Mouse (Mus musculus) liver, embryonic 14.5 days (tissue): Measurements from ENCODE around the gene Hbb-bh2. TPM values are rescaled to one million over a fixed set of nuclear protein-coding genes. Genes with fewer than 3 reads are reported as not detected.
"Not testable (repeated sequence)": the region's sequence is repeated elsewhere in the genome, so short reads cannot be mapped to it uniquely, and the experiment has no call there.

Source experiments
- ATAC-seq: fragments of 200-750 bp; cut with Nextera tagmentation; 2 replicates; pipeline ENCODE4 v1.8.0; 2017; ENCODE audit warnings: moderate number of reproducible peaks, mild to moderate bottlenecking, moderate library complexity; ENCODE audit not compliant: insufficient read depth
- DNase-seq, 3 experiments: peaks; one replicate each; pipeline ENCODE4 v3.0.0-alpha.2; 2012 to 2013; ENCODE audit warnings: low read depth in 3 of 3, low spot score in 3 of 3
- H3K27ac ChIP-seq: fragments of 300-500 bp; sonication (generic); 2 replicates; pipeline ENCODE4 v1.5.1; 2014; ENCODE audit warnings: moderate library complexity, mild to moderate bottlenecking, control low read depth, inconsistent platforms
- H3K27me3 ChIP-seq: fragments of 300-500 bp; sonication (generic); 2 replicates; pipeline ENCODE4 v1.6.1; 2014; ENCODE audit warnings: mild to moderate bottlenecking, low read length, moderate library complexity; ENCODE audit not compliant: control insufficient read depth, insufficient read depth
- H3K36me3 ChIP-seq: fragments of 300-500 bp; sonication (generic); replicated peaks from 2 replicates; pipeline ENCODE4 v1.6.1; 2014; ENCODE audit warnings: low read depth; ENCODE audit not compliant: control insufficient read depth, insufficient read depth
- H3K4me1 ChIP-seq, 2 experiments: fragments of 200-500 bp in 1 of 2; fragments of 300-500 bp in 1 of 2; sonication (generic) in 1 of 2; replicated peaks; 2 replicates each; pipeline ENCODE4 v1.6.1; 2012 to 2014; ENCODE audit warnings: antibody characterized with exemption in 1 of 2, inconsistent platforms in 1 of 2, low read length in 1 of 2; ENCODE audit not compliant: control insufficient read depth in 2 of 2, insufficient read depth in 2 of 2
- H3K4me2 ChIP-seq: fragments of 300-500 bp; sonication (generic); 2 replicates; pipeline ENCODE4 v1.6.1; 2014; ENCODE audit warnings: low read depth, mild to moderate bottlenecking, control low read depth, moderate library complexity
- H3K4me3 ChIP-seq, 2 experiments: fragments of 200-500 bp in 1 of 2; fragments of 300-500 bp in 1 of 2; sonication (generic) in 1 of 2; 2 replicates each; pipeline ENCODE4 v1.5.1; 2012 to 2014; ENCODE audit warnings: low read depth in 2 of 2, low read length in 2 of 2, mild to moderate bottlenecking in 2 of 2, control low read depth in 1 of 2, inconsistent platforms in 1 of 2, moderate library complexity in 1 of 2; ENCODE audit not compliant: insufficient read depth in 1 of 2
- H3K9ac ChIP-seq: fragments of 300-500 bp; sonication (generic); replicated peaks from 2 replicates; pipeline ENCODE4 v1.6.1; 2014; ENCODE audit warnings: mild to moderate bottlenecking, control low read depth, moderate library complexity
- H3K9me3 ChIP-seq: fragments of 300-500 bp; sonication (generic); 2 replicates; pipeline ENCODE4 v1.6.1; 2016; ENCODE audit warnings: low read length, mixed read lengths; ENCODE audit not compliant: control insufficient read depth
- CTCF ChIP-seq: IDR thresholded peaks from 2 replicates; pipeline ENCODE4 v1.5.1; 2016; ENCODE audit warnings: antibody characterized with exemption, low read depth, control low read depth
- EP300 ChIP-seq: IDR thresholded peaks from 2 replicates; pipeline ENCODE4 v1.6.1; 2016; ENCODE audit warnings: antibody characterized with exemption, low read depth
- WGBS: fragments of 180-500 bp; shearing (Covaris S2); extraction: QIAGEN DNeasy Blood & Tissue Kit; methylation state at CpG from one replicate; pipeline ENCODE4 v1.1.7; 2014; ENCODE audit not compliant: insufficient replicate concordance; 5-methylcytosine and 5-hydroxymethylcytosine counted together
- polyA plus RNA-seq, 2 experiments: library from polyadenylated mRNA; depleted of rRNA in 1 of 2; stranded (reverse) in 1 of 2; unstranded in 1 of 2; fragments of >200 nt; fragmentation: Nextera tagmentation in 1 of 2; extraction: Ambion mirVana in 1 of 2; gene quantifications; 2 replicates each; pipeline versions ENCODE4 v1.2.1 to v1.2.3; 2012 to 2014

The Hbb-bh2 gene
- polyA plus RNA-seq, 2 experiments, result 0.36 TPM; not detected in 1

GRCm38 (mm10) chr7:103808971-103809800 is 31.1 kb downstream of the Hbb-bh2 start:
- ATAC-seq, result no peak
- peak overlapping the region; percentile 94 for H3K27ac ChIP-seq
- 5% methylated on average over 5 of the region's 5 CpGs for WGBS

GRCm38 (mm10) chr7:103808120-103808519 is 32.2 kb downstream of the Hbb-bh2 start:
- peak overlapping the region; percentile 40 for H3K4me2 ChIP-seq
- not testable (repeated sequence) for H3K4me3 ChIP-seq

More at GRCm38 (mm10) chr7:103808971-103809800, 31.1 kb downstream of the Hbb-bh2 start:
- Histone ChIP-seq H3K36me3 (no peaks in the 10 kb centered on the region; the same call in 1 of the 2 replicates), H3K4me3 (peak overlapping the region; percentile 5 to 32; a peak in 2 of 4 replicates), H3K9me3 (no peaks in the 10 kb centered on the region), H3K9ac (peak overlapping the region; percentile 36), H3K4me1 (peaks cover 18 to 24% of the 10 kb centered on the region in 2 experiments), H3K4me2 (peak overlapping the region; percentile 50), H3K27me3 (no peaks in the 10 kb centered on the region)
- DNase-seq, result peak; percentile 77 to 88 (median 79)
- TF ChIP-seq CTCF (no peak), EP300 (peak; percentile 95)

GRCm38 (mm10) chr7:103806856-103807255 is 33.5 kb downstream of the Hbb-bh2 start:
- TF ChIP-seq EP300 (no peak), CTCF (peak; percentile 82)
- Histone ChIP-seq H3K4me1 (peaks cover 18 to 24% of the 10 kb centered on the region in 2 experiments), H3K36me3 (no peaks in the 10 kb centered on the region; the same call in 1 of the 2 replicates), H3K4me2 (no peak overlapping the region), H3K9me3 (no peaks in the 10 kb centered on the region), H3K9ac (peak overlapping the region; percentile 28), H3K27ac (peak overlapping the region; percentile 76), H3K4me3 (no peak overlapping the region), H3K27me3 (no peaks in the 10 kb centered on the region)
- no peak for ATAC-seq
- DNase-seq, result peak in 1 of 3 experiments; percentile 74
- WGBS, result 59% methylated on average over 1 of the region's 1 CpGs

More at GRCm38 (mm10) chr7:103808120-103808519, 32.2 kb downstream of the Hbb-bh2 start:
- not testable (repeated sequence) for DNase-seq, H3K36me3 ChIP-seq, ATAC-seq, H3K9me3 ChIP-seq, H3K27me3 ChIP-seq
- TF ChIP-seq EP300, result peak; percentile 65
- WGBS, result 30% methylated on average over 2 of the region's 2 CpGs
- Histone ChIP-seq H3K9ac (peak overlapping the region; percentile 38), H3K27ac (peak overlapping the region; percentile 94), H3K4me1 (peaks cover 18 to 24% of the 10 kb centered on the region in 2 experiments)

- DNase-seq, result peak in 1 of 3 experiments; percentile 73
- no peaks in the 10 kb centered on the region for H3K9me3 ChIP-seq
- H3K4me2 ChIP-seq, result no peak overlapping the region
- TF ChIP-seq EP300, result peak; percentile 76
- TF ChIP-seq CTCF, result peak; percentile 55; the same call in 1 of the 2 replicates
- no peak overlapping the region for H3K4me3 ChIP-seq
- 7% methylated on average over 4 of the region's 4 CpGs for WGBS
- H3K4me1 ChIP-seq, result peaks cover 0 to 6% of the 10 kb centered on the region in 2 experiments; a peak in 2 of 4 replicates
- H3K27me3 ChIP-seq, result no peaks in the 10 kb centered on the region
- no peak overlapping the region; the same call in 1 of the 2 replicates for H3K9ac ChIP-seq
- H3K27ac ChIP-seq, result no peak overlapping the region
- H3K36me3 ChIP-seq, result no peaks in the 10 kb centered on the region
- ATAC-seq, result peak; percentile 91
These were observed 47.5 kb downstream of the Hbb-bh2 start for GRCm38 (mm10) chr7:103792669-103793388.

- Histone ChIP-seq H3K4me2 (no peak within 1 kb of the TSS), H3K9me3 (no peaks in the 10 kb centered on the region), H3K27me3 (no peaks in the 10 kb centered on the region), H3K4me3 (no peak within 1 kb of the TSS), H3K36me3 (no peaks in the 10 kb centered on the region), H3K27ac (no peak within 1 kb of the TSS), H3K4me1 (peaks cover 0 to 6% of the 10 kb centered on the region in 2 experiments; a peak in 2 of 4 replicates), H3K9ac (no peak within 1 kb of the TSS; the same call in 1 of the 2 replicates)
- TF ChIP-seq CTCF (no peak), EP300 (no peak)
- WGBS, result 62% methylated on average over 3 of the region's 3 CpGs
- ATAC-seq (no peak), DNase-seq (no peak)
These were observed 48.6 kb downstream of the Hbb-bh2 start, which contains the start of gene Olfr67 for GRCm38 (mm10) chr7:103791721-103792120. Gene Olfr67 (minus strand): TSS chr7:103791821.

Other genes starting within 250 kb of the Hbb-bh2 start
Only the 30 nearest of the 32 such genes appear.
- gene Olfr620, start 228.0 kb downstream of the Hbb-bh2 start, polyA plus RNA-seq (2012; rRNA removed), result not detected in 2 replicates
- gene Olfr620, start 228.0 kb downstream of the Hbb-bh2 start, polyA plus RNA-seq (2014; fragmentation: Nextera tagmentation; extraction: Ambion mirVana), result not detected in 2 replicates
- gene Olfr622, start 197.8 kb downstream of the Hbb-bh2 start, polyA plus RNA-seq (2012; rRNA removed), result not detected in 2 replicates
- not detected in 2 replicates for gene Olfr622, start 197.8 kb downstream of the Hbb-bh2 start, polyA plus RNA-seq (2014; fragmentation: Nextera tagmentation; extraction: Ambion mirVana)
- not detected in 2 replicates for gene Olfr623, start 176.8 kb downstream of the Hbb-bh2 start, polyA plus RNA-seq (2012; rRNA removed)
- not detected in 2 replicates for gene Olfr623, start 176.8 kb downstream of the Hbb-bh2 start, polyA plus RNA-seq (2014; fragmentation: Nextera tagmentation; extraction: Ambion mirVana)
- 0.01 TPM in 2 replicates for gene Olfr624, start 169.3 kb downstream of the Hbb-bh2 start, polyA plus RNA-seq (2012; rRNA removed)
- not detected in 2 replicates for gene Olfr624, start 169.3 kb downstream of the Hbb-bh2 start, polyA plus RNA-seq (2014; fragmentation: Nextera tagmentation; extraction: Ambion mirVana)
- gene Olfr625-ps1, start 157.8 kb downstream of the Hbb-bh2 start, polyA plus RNA-seq (2012; rRNA removed), result not detected in 2 replicates
- not detected in 2 replicates for gene Olfr625-ps1, start 157.8 kb downstream of the Hbb-bh2 start, polyA plus RNA-seq (2014; fragmentation: Nextera tagmentation; extraction: Ambion mirVana)
- gene Olfr243, start 125.8 kb downstream of the Hbb-bh2 start, polyA plus RNA-seq (2012; rRNA removed), result not detected in 2 replicates
- gene Olfr243, start 125.8 kb downstream of the Hbb-bh2 start, polyA plus RNA-seq (2014; fragmentation: Nextera tagmentation; extraction: Ambion mirVana), result not detected in 2 replicates
- not detected in 2 replicates for gene Olfr628, start 110.1 kb downstream of the Hbb-bh2 start, polyA plus RNA-seq (2012; rRNA removed)
- not detected in 2 replicates for gene Olfr628, start 110.1 kb downstream of the Hbb-bh2 start, polyA plus RNA-seq (2014; fragmentation: Nextera tagmentation; extraction: Ambion mirVana)
- gene Olfr629, start 95.6 kb downstream of the Hbb-bh2 start, polyA plus RNA-seq (2012; rRNA removed), result 0.08 TPM in 1 of 2 replicates, not detected in the other
- gene Olfr629, start 95.6 kb downstream of the Hbb-bh2 start, polyA plus RNA-seq (2014; fragmentation: Nextera tagmentation; extraction: Ambion mirVana), result 0.18 and 0.22 TPM in 2 replicates
- gene Olfr630, start 83.2 kb downstream of the Hbb-bh2 start, polyA plus RNA-seq (2012; rRNA removed), result 0.03 TPM in 2 replicates
- gene Olfr630, start 83.2 kb downstream of the Hbb-bh2 start, polyA plus RNA-seq (2014; fragmentation: Nextera tagmentation; extraction: Ambion mirVana), result not detected in 2 replicates
- gene Olfr69, start 68.9 kb downstream of the Hbb-bh2 start, polyA plus RNA-seq (2012; rRNA removed), result 0.01 TPM in 1 of 2 replicates, not detected in the other
- not detected in 2 replicates for gene Olfr69, start 68.9 kb downstream of the Hbb-bh2 start, polyA plus RNA-seq (2014; fragmentation: Nextera tagmentation; extraction: Ambion mirVana)
- 0.02 and 0.10 TPM in 2 replicates for gene Olfr68, start 60.8 kb downstream of the Hbb-bh2 start, polyA plus RNA-seq (2012; rRNA removed)
- gene Olfr68, start 60.8 kb downstream of the Hbb-bh2 start, polyA plus RNA-seq (2014; fragmentation: Nextera tagmentation; extraction: Ambion mirVana), result 0.08 TPM in 1 of 2 replicates, not detected in the other
- 0.02 TPM in 1 of 2 replicates, not detected in the other for gene Olfr67, start 48.7 kb downstream of the Hbb-bh2 start, polyA plus RNA-seq (2012; rRNA removed)
- not detected in 2 replicates for gene Olfr67, start 48.7 kb downstream of the Hbb-bh2 start, polyA plus RNA-seq (2014; fragmentation: Nextera tagmentation; extraction: Ambion mirVana)
- gene Hbb-bt, start 26.5 kb downstream of the Hbb-bh2 start, polyA plus RNA-seq (2012; rRNA removed), result 57,913 and 74,220 TPM in 2 replicates
- gene Hbb-bt, start 26.5 kb downstream of the Hbb-bh2 start, polyA plus RNA-seq (2014; fragmentation: Nextera tagmentation; extraction: Ambion mirVana), result 62,702 and 66,320 TPM in 2 replicates
- 195,474 and 209,901 TPM in 2 replicates for gene Hbb-bs, start 12.4 kb downstream of the Hbb-bh2 start, polyA plus RNA-seq (2012; rRNA removed)
- gene Hbb-bs, start 12.4 kb downstream of the Hbb-bh2 start, polyA plus RNA-seq (2014; fragmentation: Nextera tagmentation; extraction: Ambion mirVana), result 126,713 and 131,477 TPM in 2 replicates
- gene Hbb-bh1, start 2.6 kb upstream of the Hbb-bh2 start, polyA plus RNA-seq (2012; rRNA removed), result 94.8 and 146 TPM in 2 replicates
- 155 and 211 TPM in 2 replicates for gene Hbb-bh1, start 2.6 kb upstream of the Hbb-bh2 start, polyA plus RNA-seq (2014; fragmentation: Nextera tagmentation; extraction: Ambion mirVana)
- 361 and 394 TPM in 2 replicates for gene Hbb-y, start 12.7 kb upstream of the Hbb-bh2 start, polyA plus RNA-seq (2012; rRNA removed)
- gene Hbb-y, start 12.7 kb upstream of the Hbb-bh2 start, polyA plus RNA-seq (2014; fragmentation: Nextera tagmentation; extraction: Ambion mirVana), result 543 and 665 TPM in 2 replicates
- 0.03 TPM in 1 of 2 replicates, not detected in the other for gene Olfr66, start 45.7 kb upstream of the Hbb-bh2 start, polyA plus RNA-seq (2012; rRNA removed)
- gene Olfr66, start 45.7 kb upstream of the Hbb-bh2 start, polyA plus RNA-seq (2014; fragmentation: Nextera tagmentation; extraction: Ambion mirVana), result not detected in 2 replicates
- under 0.01 TPM in 1 of 2 replicates, not detected in the other for gene Olfr64, start 54.0 kb upstream of the Hbb-bh2 start, polyA plus RNA-seq (2012; rRNA removed)
- gene Olfr64, start 54.0 kb upstream of the Hbb-bh2 start, polyA plus RNA-seq (2014; fragmentation: Nextera tagmentation; extraction: Ambion mirVana), result not detected in 2 replicates
- gene Olfr65, start 63.0 kb upstream of the Hbb-bh2 start, polyA plus RNA-seq (2012; rRNA removed), result not detected in 2 replicates
- not detected in 2 replicates for gene Olfr65, start 63.0 kb upstream of the Hbb-bh2 start, polyA plus RNA-seq (2014; fragmentation: Nextera tagmentation; extraction: Ambion mirVana)
- 0.84 and 0.95 TPM in 2 replicates for gene Olfr631, start 88.3 kb upstream of the Hbb-bh2 start, polyA plus RNA-seq (2012; rRNA removed)
- 0.19 and 0.24 TPM in 2 replicates for gene Olfr631, start 88.3 kb upstream of the Hbb-bh2 start, polyA plus RNA-seq (2014; fragmentation: Nextera tagmentation; extraction: Ambion mirVana)
- 1.9 and 2.2 TPM in 2 replicates for gene Olfr632, start 93.8 kb upstream of the Hbb-bh2 start, polyA plus RNA-seq (2012; rRNA removed)
- 0.52 and 0.69 TPM in 2 replicates for gene Olfr632, start 93.8 kb upstream of the Hbb-bh2 start, polyA plus RNA-seq (2014; fragmentation: Nextera tagmentation; extraction: Ambion mirVana)
- gene Olfr633, start 103.9 kb upstream of the Hbb-bh2 start, polyA plus RNA-seq (2012; rRNA removed), result 0.04 and 0.06 TPM in 2 replicates
- not detected in 2 replicates for gene Olfr633, start 103.9 kb upstream of the Hbb-bh2 start, polyA plus RNA-seq (2014; fragmentation: Nextera tagmentation; extraction: Ambion mirVana)
- gene Olfr635, start 130.6 kb upstream of the Hbb-bh2 start, polyA plus RNA-seq (2012; rRNA removed), result 0.02 and 0.03 TPM in 2 replicates
- gene Olfr635, start 130.6 kb upstream of the Hbb-bh2 start, polyA plus RNA-seq (2014; fragmentation: Nextera tagmentation; extraction: Ambion mirVana), result not detected in 2 replicates
- 0.06 and 0.18 TPM in 2 replicates for gene Olfr638, start 158.2 kb upstream of the Hbb-bh2 start, polyA plus RNA-seq (2012; rRNA removed)
- gene Olfr638, start 158.2 kb upstream of the Hbb-bh2 start, polyA plus RNA-seq (2014; fragmentation: Nextera tagmentation; extraction: Ambion mirVana), result not detected in 2 replicates
- gene Olfr639, start 176.8 kb upstream of the Hbb-bh2 start, polyA plus RNA-seq (2012; rRNA removed), result not detected in 2 replicates
- gene Olfr639, start 176.8 kb upstream of the Hbb-bh2 start, polyA plus RNA-seq (2014; fragmentation: Nextera tagmentation; extraction: Ambion mirVana), result 0.03 TPM in 1 of 2 replicates, not detected in the other
- not detected in 2 replicates for gene Olfr640, start 185.1 kb upstream of the Hbb-bh2 start, polyA plus RNA-seq (2012; rRNA removed)
- not detected in 2 replicates for gene Olfr640, start 185.1 kb upstream of the Hbb-bh2 start, polyA plus RNA-seq (2014; fragmentation: Nextera tagmentation; extraction: Ambion mirVana)
- gene Olfr641, start 194.9 kb upstream of the Hbb-bh2 start, polyA plus RNA-seq (2012; rRNA removed), result not detected in 2 replicates
- not detected in 2 replicates for gene Olfr641, start 194.9 kb upstream of the Hbb-bh2 start, polyA plus RNA-seq (2014; fragmentation: Nextera tagmentation; extraction: Ambion mirVana)
- gene Olfr642, start 212.1 kb upstream of the Hbb-bh2 start, polyA plus RNA-seq (2012; rRNA removed), result not detected in 2 replicates
- not detected in 2 replicates for gene Olfr642, start 212.1 kb upstream of the Hbb-bh2 start, polyA plus RNA-seq (2014; fragmentation: Nextera tagmentation; extraction: Ambion mirVana)
- gene 4930516K23Rik, start 220.9 kb upstream of the Hbb-bh2 start, polyA plus RNA-seq (2012; rRNA removed), result not detected in 2 replicates
- not detected in 2 replicates for gene 4930516K23Rik, start 220.9 kb upstream of the Hbb-bh2 start, polyA plus RNA-seq (2014; fragmentation: Nextera tagmentation; extraction: Ambion mirVana)
- gene Olfr644, start 231.3 kb upstream of the Hbb-bh2 start, polyA plus RNA-seq (2012; rRNA removed), result not detected in 2 replicates
- not detected in 2 replicates for gene Olfr644, start 231.3 kb upstream of the Hbb-bh2 start, polyA plus RNA-seq (2014; fragmentation: Nextera tagmentation; extraction: Ambion mirVana)